Mouse (Mus musculus) heart, adult 8-10 months (tissue): ENCODE measurements around the gene Acap1. TPM values are rescaled to one million over a fixed set of nuclear protein-coding genes. Genes with fewer than 3 reads are reported as not detected.

Experiments
- DNase-seq: peaks from one replicate; pipeline ENCODE4 v3.0.0; 2022; ENCODE audit warnings: low spot score
- microRNA-seq: library from miRNA; unstranded; fragments of <30 nt; microRNA quantifications from one replicate; pipeline ENCODE4 v1.2.0, GENCODE M21; 2022
- total RNA-seq, 4 experiments: library from RNA; stranded (reverse); gene quantifications; 2 replicates each; pipeline ENCODE4 v1.2.4; 2022

The Acap1 gene
- total RNA-seq, 4 experiments from 2014 or later, result 0.16 to 1.1 (median 0.83) TPM

DNA sequence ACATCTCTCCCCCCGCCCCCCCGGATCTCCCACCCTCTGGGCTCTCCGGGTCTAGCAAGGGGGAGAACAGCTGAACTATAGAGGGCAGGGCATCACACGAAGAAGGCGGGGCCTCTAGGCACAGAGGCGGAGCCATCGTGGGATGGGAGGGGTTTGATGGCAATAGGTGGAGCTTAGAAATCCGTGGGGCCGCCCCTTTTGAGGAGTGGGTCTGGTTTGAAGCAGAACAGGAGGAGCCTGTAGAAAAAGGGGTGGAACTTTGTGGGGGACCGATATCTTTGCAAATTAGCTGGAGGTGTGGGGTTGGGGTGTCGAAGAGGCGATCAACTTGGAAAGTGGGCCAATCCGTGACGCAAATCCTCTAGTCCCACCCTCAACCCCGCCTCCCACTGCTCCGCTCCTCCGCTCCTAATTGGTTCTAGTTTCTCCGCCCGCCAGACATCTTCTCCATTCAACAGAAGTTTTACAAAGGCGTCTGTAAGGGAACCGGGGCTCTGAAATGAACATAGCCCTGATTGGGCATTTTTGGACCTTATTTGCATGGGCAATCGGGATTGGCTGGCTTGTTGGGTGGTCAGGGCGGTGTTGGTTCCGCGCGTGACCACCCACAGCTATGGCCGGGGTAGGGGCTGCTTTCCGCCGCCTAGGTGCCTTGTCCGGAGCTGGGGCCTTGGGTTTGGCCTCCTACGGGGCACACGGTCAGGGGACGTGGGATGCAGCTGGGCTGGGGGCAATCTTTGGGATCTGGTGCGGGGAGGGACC, 57.2 kb downstream of the Acap1 start, which contains the start of gene Tmem256:
Tmem256 (plus strand) TSS at position 563 of the 762 bp plus-strand sequence.
- peak; percentile 98 for DNase-seq

DNA sequence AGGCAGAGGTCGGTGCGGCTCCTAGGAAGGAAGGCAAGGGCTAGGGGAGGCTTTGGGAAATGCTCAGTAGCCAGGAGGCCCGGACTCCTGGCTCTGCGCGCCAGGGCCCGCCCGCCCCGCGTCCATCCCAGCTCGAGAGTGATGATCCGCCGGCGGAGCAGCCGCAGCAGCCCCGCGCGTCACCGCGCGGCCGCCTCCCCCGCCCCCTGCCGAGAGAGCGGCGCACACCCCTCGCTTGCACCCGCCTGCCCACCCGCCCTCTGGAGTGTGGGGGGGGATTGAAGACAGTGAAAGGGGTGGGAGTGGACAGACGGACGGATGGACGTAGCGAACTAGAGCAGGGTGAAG, 57.8 kb downstream of the Acap1 start, which contains the start of gene Nlgn2:
Nlgn2 (minus strand) TSS at position 181 of the 348 bp plus-strand sequence.
- DNase-seq, result no peak

DNA sequence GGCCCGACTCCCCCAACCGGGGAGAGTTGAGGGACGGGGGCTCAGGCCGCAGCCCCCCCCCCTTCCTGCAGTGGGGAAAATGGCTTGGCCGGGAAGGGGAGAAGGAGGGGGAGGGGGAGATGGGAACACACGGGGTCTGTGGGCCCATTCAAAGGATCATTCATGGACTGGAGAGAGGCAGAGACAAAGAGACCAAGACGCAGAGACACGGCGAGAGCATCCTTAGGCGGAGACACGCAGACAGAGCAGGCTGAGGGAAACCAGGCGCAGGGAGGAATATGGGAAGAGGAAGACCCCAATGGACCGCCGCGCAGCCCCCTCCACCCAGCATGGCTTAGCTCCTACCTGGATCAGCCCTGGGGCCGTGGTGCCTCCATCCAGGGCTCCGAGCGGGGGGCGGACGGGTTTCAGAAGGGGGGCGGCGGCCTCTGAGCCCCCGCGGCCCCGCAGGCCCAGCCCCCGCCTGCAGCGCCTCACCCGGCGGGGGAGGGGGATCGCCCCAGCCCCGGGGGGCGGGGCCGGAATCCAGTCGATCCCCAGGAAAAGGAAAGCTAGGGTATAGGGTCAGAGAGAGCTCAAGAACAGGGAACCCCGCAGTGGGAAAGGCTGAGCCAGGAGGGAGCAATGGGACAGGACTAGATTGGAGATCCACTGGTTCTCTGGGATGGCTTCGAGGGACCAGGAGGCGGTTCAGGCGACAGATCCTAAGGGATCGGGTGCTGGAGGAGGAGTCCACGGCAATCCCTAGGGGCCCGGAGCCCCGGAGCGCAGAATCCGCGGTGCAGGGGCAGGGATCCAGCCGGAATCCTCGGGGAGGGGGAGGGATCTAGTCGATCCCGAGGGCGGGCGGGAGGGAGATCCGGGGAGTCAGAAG, 58.4 kb downstream of the Acap1 start:
- DNase-seq, result peak; percentile 44

DNA sequence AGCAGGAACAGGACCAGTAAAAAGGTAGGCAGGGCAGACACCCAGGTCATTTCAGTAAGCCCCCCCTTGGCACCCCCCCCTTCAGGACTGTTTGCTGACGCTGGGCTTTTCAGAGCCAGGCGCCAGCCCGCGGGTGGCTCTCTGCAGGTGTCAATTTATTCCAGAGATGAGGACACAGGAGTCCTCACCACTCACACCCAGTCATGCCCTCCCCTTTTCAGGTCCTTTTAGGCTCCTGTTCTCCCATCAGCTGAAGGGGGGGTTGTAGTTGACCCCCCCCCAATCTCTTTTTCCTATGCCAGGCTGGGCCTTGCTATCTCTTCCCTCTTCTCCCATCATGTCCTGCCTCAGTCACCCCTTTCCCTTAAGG, 59.4 kb downstream of the Acap1 start:
- no peak for DNase-seq

DNA sequence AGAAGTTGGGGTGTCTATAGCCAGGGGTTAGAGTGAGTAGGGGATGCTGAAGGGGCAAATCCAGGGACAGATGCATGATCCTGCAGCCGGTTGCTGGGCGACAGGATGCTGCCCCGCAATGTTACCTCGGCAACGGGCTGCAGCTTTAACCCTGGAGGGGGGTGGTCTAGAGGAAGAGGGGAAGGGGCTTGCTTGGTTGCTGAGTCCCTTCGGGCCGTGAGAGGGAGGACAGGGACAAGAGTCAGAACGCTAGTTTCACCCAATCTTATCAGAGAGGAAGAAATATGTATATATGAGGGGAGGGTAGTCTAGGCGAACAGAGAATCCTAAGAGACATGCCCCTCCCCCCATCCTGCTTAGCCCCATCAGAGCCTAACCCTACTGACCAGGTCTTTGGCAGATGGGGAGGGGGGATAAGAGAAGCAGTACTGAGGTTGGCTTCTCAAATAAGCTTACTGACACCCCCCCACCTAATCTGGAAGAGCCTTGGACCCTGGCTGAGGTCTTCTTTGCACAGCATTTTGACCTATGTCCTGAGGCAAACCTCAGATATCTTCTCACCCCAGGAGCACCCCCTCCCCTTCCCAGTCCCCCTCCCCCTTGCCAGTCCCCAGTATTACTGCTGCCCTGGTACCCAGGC, 59.9 kb downstream of the Acap1 start:
- DNase-seq, result no peak

DNA sequence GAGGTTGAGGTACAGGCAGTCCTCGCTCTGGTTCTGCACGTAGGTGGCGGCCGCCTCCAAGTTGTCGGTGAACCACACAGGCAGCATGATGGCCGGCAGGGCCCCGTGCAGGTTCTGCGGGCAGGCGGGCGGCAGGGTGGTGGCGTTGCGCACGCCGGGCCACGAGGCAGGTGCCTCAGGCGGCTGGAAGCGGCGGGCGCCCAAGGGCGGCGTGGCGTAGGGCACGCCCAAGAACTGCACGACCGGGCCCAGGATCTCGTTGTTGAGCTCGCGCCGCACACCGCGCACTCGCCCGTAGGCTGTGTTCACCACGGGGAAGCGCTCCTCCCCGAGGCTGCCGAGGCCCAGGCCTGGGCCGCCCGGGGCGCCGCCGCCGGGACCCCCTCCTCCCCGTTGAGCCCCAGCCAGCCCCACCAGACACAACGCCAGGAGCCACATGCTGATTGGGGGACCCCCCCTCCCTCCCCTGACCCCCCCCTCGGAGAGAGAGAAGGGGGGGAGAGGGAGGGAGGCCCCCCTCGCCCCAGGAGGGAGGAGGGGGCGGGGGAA, 61.3 kb downstream of the Acap1 start:
- DNase-seq, result no peak

DNA sequence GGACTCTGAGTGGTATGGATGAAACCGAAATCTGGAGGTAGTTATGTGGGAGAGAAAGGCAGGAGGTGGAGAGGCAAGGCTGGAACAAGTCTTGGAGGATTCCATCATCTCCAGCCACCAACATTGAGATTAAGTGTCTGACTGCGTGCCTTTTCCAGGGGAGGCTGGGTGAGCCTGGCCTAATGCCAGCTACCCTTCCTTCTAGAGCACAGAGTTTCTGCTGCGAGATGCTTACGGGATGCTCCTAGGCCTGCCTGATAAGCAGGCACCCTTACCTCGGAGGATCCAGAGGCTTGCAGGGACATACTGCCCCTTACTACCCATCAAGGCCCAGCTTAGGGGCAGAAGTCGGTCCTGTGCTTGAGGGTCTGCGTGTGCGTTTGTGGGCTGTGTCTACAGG, 61.8 kb downstream of the Acap1 start:
- DNase-seq, result no peak

Small RNA genes within 50 kb of the gene (microRNA-seq; reads per million reads assigned to microRNA genes)
- not detected for gene Mir6924

Other genes with a start within 250 kb of the Acap1 start
- not detected for gene Sox15, start 240.2 kb downstream of the Acap1 start, total RNA-seq
- 10 to 100 TPM; 13.6 to 18.8 (median 15.5) TPM for gene Mpdu1, start 232.9 kb downstream of the Acap1 start, total RNA-seq
- 1 to 10 TPM; 4.5 to 7.0 (median 6.3) TPM for gene Cd68, start 229.4 kb downstream of the Acap1 start, total RNA-seq
- 100 to 1,000 TPM; 162 to 194 (median 186) TPM for gene Eif4a1, start 223.1 kb downstream of the Acap1 start, total RNA-seq
- 10 to 100 TPM; 27.2 to 40.0 (median 28.7) TPM for gene Senp3, start 213.5 kb downstream of the Acap1 start, total RNA-seq
- 1 to 10 TPM; 2.6 to 4.3 (median 2.9) TPM for gene Tnfsf13, start 209.8 kb downstream of the Acap1 start, total RNA-seq
- 10 to 100 TPM; 14.9 to 19.6 (median 17.5) TPM for gene Tnfsf12, start 199.7 kb downstream of the Acap1 start, total RNA-seq
- gene Tnfsfm13, start 199.4 kb downstream of the Acap1 start, total RNA-seq, result 1 to 10 TPM; 1.4 to 4.2 (median 3.1) TPM
- 10 to 100 TPM; 28.5 to 35.7 (median 32.9) TPM for gene Polr2a, start 136.9 kb downstream of the Acap1 start, total RNA-seq
- not detected for gene Slc35g3, start 133.6 kb downstream of the Acap1 start, total RNA-seq
- 10 to 100 TPM; 43.7 to 52.4 (median 49.3) TPM for gene Zbtb4, start 129.6 kb downstream of the Acap1 start, total RNA-seq
- 1 to 10 TPM; 2.2 to 4.3 (median 3.8) TPM for gene Chrnb1, start 99.6 kb downstream of the Acap1 start, total RNA-seq
- 1 to 10 TPM; 2.1 to 3.3 (median 2.6) TPM for gene Fgf11, start 93.7 kb downstream of the Acap1 start, total RNA-seq
- under 1 TPM; 0.14 to 0.57 (median 0.31) TPM for gene Tmem102, start 89.9 kb downstream of the Acap1 start, total RNA-seq
- gene Gm39566, start 80.2 kb downstream of the Acap1 start, total RNA-seq, result not detected
- not detected for gene Spem2, start 77.1 kb downstream of the Acap1 start, total RNA-seq
- gene Spem1, start 73.4 kb downstream of the Acap1 start, total RNA-seq, result not detected
- 1 to 10 TPM; 3.1 to 6.9 (median 4.3) TPM for gene Nlgn2, start 57.8 kb downstream of the Acap1 start, total RNA-seq
- gene Tmem256, start 57.0 kb downstream of the Acap1 start, total RNA-seq, result 100 to 1,000 TPM; 193 to 338 (median 283) TPM
- gene Plscr3, start 49.2 kb downstream of the Acap1 start, total RNA-seq, result 10 to 100 TPM; 20.7 to 25.3 (median 21.7) TPM
- under 1 TPM in 1 of 4 experiments, not detected in 3; 0.23 TPM for gene Tnk1, start 36.8 kb downstream of the Acap1 start, total RNA-seq
- not detected for gene Tmem95, start 17.5 kb downstream of the Acap1 start, total RNA-seq
- 1 to 10 TPM; 2.0 to 2.6 (median 2.4) TPM for gene Kctd11, start 14.1 kb downstream of the Acap1 start, total RNA-seq
- gene 2810408A11Rik, start 5.4 kb upstream of the Acap1 start, total RNA-seq, result under 1 TPM; 0.43 to 0.81 (median 0.60) TPM
- 10 to 100 TPM; 38.0 to 50.9 (median 43.4) TPM for gene Neurl4, start 5.5 kb upstream of the Acap1 start, total RNA-seq
- gene Gps2, start 18.3 kb upstream of the Acap1 start, total RNA-seq, result 10 to 100 TPM; 23.2 to 32.1 (median 27.7) TPM
- 100 to 1,000 TPM; 410 to 451 (median 437) TPM for gene Eif5a, start 26.4 kb upstream of the Acap1 start, total RNA-seq
- gene Ybx2, start 40.3 kb upstream of the Acap1 start, total RNA-seq, result 10 to 100 TPM; 13.8 to 32.7 (median 24.3) TPM
- 100 to 1,000 TPM; 435 to 503 (median 470) TPM for gene Slc2a4, start 52.6 kb upstream of the Acap1 start, total RNA-seq
- gene Cldn7, start 69.2 kb upstream of the Acap1 start, total RNA-seq, result 1 to 10 TPM in 1 of 4 experiments, not detected in 3; 1.1 TPM
- 100 to 1,000 TPM; 144 to 172 (median 168) TPM for gene Ctdnep1, start 85.6 kb upstream of the Acap1 start, total RNA-seq
- gene Elp5, start 87.0 kb upstream of the Acap1 start, total RNA-seq, result 10 to 100 TPM; 41.7 to 57.3 (median 48.1) TPM
- gene Gabarap, start 95.6 kb upstream of the Acap1 start, total RNA-seq, result 100 to 1,000 TPM; 287 to 342 (median 325) TPM
- 10 to 100 TPM; 21.0 to 24.9 (median 23.6) TPM for gene Phf23, start 100.2 kb upstream of the Acap1 start, total RNA-seq
- gene Dvl2, start 105.1 kb upstream of the Acap1 start, total RNA-seq, result 1 to 10 TPM; 4.0 to 6.4 (median 5.1) TPM
- 1,000 to 10,000 TPM; 1,233 to 1,415 (median 1,285) TPM for gene Acadvl, start 119.9 kb upstream of the Acap1 start, total RNA-seq
- gene Dlg4, start 121.4 kb upstream of the Acap1 start, total RNA-seq, result 1 to 10 TPM; 3.9 to 6.3 (median 5.2) TPM
- not detected for gene Asgr1, start 158.5 kb upstream of the Acap1 start, total RNA-seq
- under 1 TPM in 1 of 4 experiments, not detected in 3; 0.34 TPM for gene Asgr2, start 197.1 kb upstream of the Acap1 start, total RNA-seq
- 1 to 10 TPM; 2.6 to 4.5 (median 3.2) TPM for gene Mgl2, start 234.8 kb upstream of the Acap1 start, total RNA-seq